Mouse (Mus musculus) intestine, embryonic 14.5 days (tissue): ENCODE results near the gene Ssxa1. TPM values are rescaled to one million over a fixed set of nuclear protein-coding genes. Genes with fewer than 3 reads are reported as not detected.
"Not testable (repeated sequence)": the region's sequence is repeated elsewhere in the genome, so short reads cannot be mapped to it uniquely, and the experiment has no call there.

Experiments used
- ATAC-seq: fragments of 200-750 bp; cut with Nextera tagmentation; replicated peaks from 2 replicates; pipeline ENCODE4 v1.8.0; 2017; ENCODE audit warnings: low read depth, moderate number of reproducible peaks, moderate TSS enrichment, moderate library complexity; ENCODE audit not compliant: low FRiP score, low TSS enrichment
- DNase-seq: peaks from one replicate; pipeline ENCODE4 v3.0.0-alpha.2; 2018; ENCODE audit warnings: low spot score
- H3K27ac ChIP-seq: fragments of 300-500 bp; sonication (generic); 2 replicates; pipeline ENCODE4 v1.5.1; 2014; ENCODE audit warnings: low read depth, mild to moderate bottlenecking, control low read depth
- H3K27me3 ChIP-seq: fragments of 300-500 bp; sonication (generic); replicated peaks from 2 replicates; pipeline ENCODE4 v1.6.1; 2014; ENCODE audit warnings: low read length, control low read depth; ENCODE audit not compliant: control insufficient read depth, insufficient read depth
- H3K36me3 ChIP-seq: fragments of 300-500 bp; sonication (generic); 2 replicates; pipeline ENCODE4 v1.6.1; 2014; ENCODE audit warnings: low read length, control low read depth; ENCODE audit not compliant: control insufficient read depth, insufficient read depth
- H3K4me1 ChIP-seq: fragments of 300-500 bp; sonication (generic); replicated peaks from 2 replicates; pipeline ENCODE4 v1.6.1; 2014; ENCODE audit warnings: low read length, control low read depth, mixed read lengths; ENCODE audit not compliant: control insufficient read depth, insufficient read depth
- H3K4me2 ChIP-seq: fragments of 300-500 bp; sonication (generic); 2 replicates; pipeline ENCODE4 v1.6.1; 2014; ENCODE audit warnings: low read length
- H3K4me3 ChIP-seq: fragments of 300-500 bp; sonication (generic); 2 replicates; pipeline ENCODE4 v1.5.1; 2014; ENCODE audit warnings: low read depth, low read length, control low read depth, mixed read lengths
- H3K9ac ChIP-seq: fragments of 300-500 bp; sonication (generic); 2 replicates; pipeline ENCODE4 v1.6.1; 2014; ENCODE audit warnings: mild to moderate bottlenecking, low read length
- H3K9me3 ChIP-seq: fragments of 300-500 bp; sonication (generic); 2 replicates; pipeline ENCODE4 v1.6.1; 2016; ENCODE audit warnings: low read length, control low read depth; ENCODE audit not compliant: control insufficient read depth
- WGBS: fragments of 180-500 bp; shearing (Covaris S2); extraction: QIAGEN DNeasy Blood & Tissue Kit; methylation state at CpG from one replicate; pipeline ENCODE4 v1.1.7; 2014; 5-methylcytosine and 5-hydroxymethylcytosine counted together
- polyA plus RNA-seq: library from polyadenylated mRNA; unstranded; fragments of >200 nt; fragmentation: Nextera tagmentation; extraction: Ambion mirVana; gene quantifications from 2 replicates; pipeline ENCODE4 v1.2.1, GENCODE M21; 2014

The Ssxa1 gene
- polyA plus RNA-seq, result not detected in 2 replicates

DNA sequence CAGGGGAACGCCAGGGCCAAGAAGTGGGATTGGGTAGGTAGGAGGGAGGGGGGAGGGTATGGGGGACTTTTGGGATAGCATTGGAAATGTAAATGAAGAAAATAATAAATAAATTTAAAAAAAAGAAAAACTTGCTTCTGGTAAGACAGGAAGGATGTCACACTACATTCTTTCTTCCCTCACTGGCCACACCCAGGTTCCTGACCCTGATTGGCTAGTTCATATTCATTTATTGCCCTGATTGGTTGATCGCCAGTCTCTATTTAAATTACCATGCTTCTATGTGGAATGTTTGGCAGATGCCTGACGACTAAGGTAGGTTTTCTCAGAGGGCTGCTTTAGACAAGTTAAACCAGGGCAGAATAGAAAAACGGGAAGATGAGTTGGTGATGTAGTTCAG is at the start of gene Ssxa1:
Gene Ssxa1 (plus strand): TSS at position 301 of the 400 bp plus-strand sequence.
- Histone ChIP-seq H3K4me1 (no peaks in the 10 kb centered on the region), H3K36me3 (no peaks in the 10 kb centered on the region), H3K27ac (no peak within 1 kb of the TSS), H3K9me3 (no peaks in the 10 kb centered on the region), H3K4me3 (no peak within 1 kb of the TSS), H3K4me2 (no peak within 1 kb of the TSS), H3K9ac (no peak within 1 kb of the TSS), H3K27me3 (no peaks in the 10 kb centered on the region)
- no peak for DNase-seq
- ATAC-seq, result no peak
- WGBS, result 78% methylated on average over 4 of the region's 4 CpGs

- DNase-seq (no peak), ATAC-seq (no peak)
- H3K4me3 ChIP-seq, result no peak within 1 kb of the TSS
- H3K27ac ChIP-seq, result no peak within 1 kb of the TSS
- H3K9me3 ChIP-seq, result no peaks in the 10 kb centered on the region
- H3K9ac ChIP-seq, result no peak within 1 kb of the TSS
- no peaks in the 10 kb centered on the region for H3K36me3 ChIP-seq
- no peaks in the 10 kb centered on the region for H3K4me1 ChIP-seq
- H3K27me3 ChIP-seq, result no peaks in the 10 kb centered on the region
- H3K4me2 ChIP-seq, result no peak within 1 kb of the TSS
Observed at GRCm38 (mm10) chrX:21068106-21068505, 47.5 kb upstream of the Ssxa1 start, which contains the start of gene Spaca5. TSS of gene Spaca5 (plus strand) at chrX:21068406.

DNA sequence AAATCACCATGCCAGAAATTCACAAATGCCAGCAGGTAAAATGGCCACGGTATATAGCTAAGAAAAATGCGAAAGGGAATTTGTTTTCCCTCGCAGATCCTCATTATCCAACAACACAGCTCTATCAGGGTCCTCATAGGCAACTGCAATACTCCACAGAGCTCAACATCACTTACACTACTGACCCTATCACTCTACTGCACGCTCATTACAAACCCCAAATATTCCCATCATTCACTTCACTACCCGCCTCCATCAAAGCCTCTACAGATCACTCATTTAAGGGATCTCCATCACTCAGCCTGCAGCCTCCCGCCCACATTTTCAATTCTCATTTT is 27.0 kb upstream of the Ssxa1 start:
- Histone ChIP-seq H3K36me3 (no peaks in the 10 kb centered on the region), H3K27ac (no peak overlapping the region), H3K4me3 (peak overlapping the region; percentile 47), H3K4me1 (no peaks in the 10 kb centered on the region), H3K27me3 (no peaks in the 10 kb centered on the region), H3K4me2 (peak overlapping the region; percentile 48), H3K9me3 (0 out of 2 replicates have a peak, but pooled peaks cover 3% of the 10 kb centered on the region), H3K9ac (no peak overlapping the region; the same call in 1 of the 2 replicates)
- WGBS, result 28% methylated on average over 6 of the region's 6 CpGs
- peak; percentile 44 for DNase-seq
- ATAC-seq, result no peak

DNA sequence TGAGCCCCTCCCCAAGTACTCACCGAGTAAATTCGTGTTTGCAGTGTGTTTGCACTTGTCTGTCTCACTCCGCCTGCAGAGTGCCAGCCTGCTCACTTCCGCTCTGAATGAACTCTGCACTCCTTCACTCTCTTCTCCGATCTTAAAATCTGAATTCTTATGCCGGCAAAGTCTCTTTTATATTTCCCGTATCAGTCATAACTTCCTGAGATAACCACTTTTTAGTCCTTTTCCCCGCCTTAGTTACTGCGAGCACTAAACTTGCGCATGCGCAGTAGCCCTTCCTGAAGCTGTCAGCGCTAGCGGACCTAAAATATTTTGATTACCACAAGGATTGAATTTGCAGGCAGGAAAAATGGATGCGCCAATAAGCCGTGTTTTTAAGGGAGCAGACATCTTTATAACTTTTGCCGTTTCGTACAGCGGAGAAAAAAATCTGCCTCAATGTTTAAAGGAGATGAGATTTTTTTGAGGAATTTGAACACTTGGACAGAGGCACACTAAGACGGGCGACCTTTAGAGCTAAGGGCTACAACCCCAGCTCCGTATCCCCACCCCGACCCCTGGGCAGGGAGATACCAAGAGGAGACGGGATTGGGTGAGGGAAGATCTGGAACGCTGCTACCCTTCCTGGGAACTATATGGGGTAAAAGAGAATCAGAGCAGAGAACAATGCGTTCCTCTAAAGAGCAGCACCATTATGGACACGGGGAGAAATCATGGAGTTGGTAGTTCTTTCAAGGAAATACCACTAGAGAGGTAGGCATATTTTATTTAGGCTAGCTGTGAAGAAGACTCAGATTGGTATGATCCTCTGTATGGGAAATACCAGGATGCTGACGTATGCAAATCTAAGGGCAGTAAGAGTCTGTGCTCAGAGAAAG is 26.4 kb upstream of the Ssxa1 start, which contains the start of gene Zfp300:
Gene Zfp300 (minus strand): TSS at position 545 of the 884 bp plus-strand sequence.
- ATAC-seq (peak; percentile 71; the same call in 1 of the 2 replicates), DNase-seq (peak; percentile 65)
- Histone ChIP-seq H3K9ac (peak within 1 kb of the TSS; percentile 37; the same call in 1 of the 2 replicates), H3K27ac (peak within 1 kb of the TSS; percentile 74), H3K4me3 (peak within 1 kb of the TSS; percentile 47), H3K4me1 (no peaks in the 10 kb centered on the region), H3K4me2 (peak within 1 kb of the TSS; percentile 48), H3K36me3 (no peaks in the 10 kb centered on the region), H3K9me3 (no peaks in the 10 kb centered on the region), H3K27me3 (no peaks in the 10 kb centered on the region)
- 18% methylated on average over 27 of the region's 27 CpGs for WGBS

DNA sequence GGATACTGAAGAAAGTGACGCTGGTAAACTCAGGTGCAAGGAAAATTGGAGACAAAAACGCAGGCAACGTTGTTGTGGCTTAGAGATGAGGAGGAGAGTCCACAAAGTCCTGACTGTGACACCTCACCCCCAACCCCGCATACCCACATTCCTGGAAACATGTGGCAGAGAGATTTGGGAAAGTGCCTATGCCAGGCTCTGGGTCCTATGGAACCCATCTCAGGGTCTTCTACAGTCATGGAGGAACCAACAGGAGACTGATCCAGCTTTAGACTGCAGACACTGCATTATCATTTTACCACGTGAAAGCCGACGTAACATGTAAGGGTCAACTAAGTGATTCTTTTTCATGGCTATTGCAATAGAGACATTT is 25.8 kb upstream of the Ssxa1 start:
- 47% methylated on average over 7 of the region's 7 CpGs for WGBS
- ATAC-seq, result no peak; the same call in 1 of the 2 replicates

DNA sequence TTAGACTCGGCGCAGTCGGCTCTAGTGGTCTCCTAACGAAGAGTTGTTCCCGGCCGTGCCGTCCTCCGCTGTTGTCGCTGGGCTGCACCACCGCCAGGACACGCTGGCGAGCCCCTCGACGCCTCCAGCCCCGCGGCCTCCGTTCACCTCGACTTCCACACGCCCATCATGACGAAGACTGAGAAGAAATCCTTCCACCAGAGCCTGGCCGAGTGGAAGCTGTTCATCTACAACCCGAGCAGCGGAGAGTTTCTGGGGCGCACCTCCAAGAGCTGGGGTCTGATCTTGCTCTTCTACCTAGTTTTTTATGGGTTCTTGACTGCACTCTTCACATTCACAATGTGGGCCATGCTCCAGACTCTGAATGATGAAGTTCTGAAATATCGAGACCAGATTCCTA is 31.1 kb downstream of the Ssxa1 start:
- DNase-seq, H3K36me3 ChIP-seq, H3K27ac ChIP-seq, H3K9ac ChIP-seq, H3K4me1 ChIP-seq, ATAC-seq, H3K9me3 ChIP-seq, H3K4me3 ChIP-seq, H3K27me3 ChIP-seq, H3K4me2 ChIP-seq: not testable (repeated sequence)
- 94% methylated on average over 21 of the region's 25 CpGs for WGBS

More for the DNA sequence above, 25.8 kb upstream of the Ssxa1 start:
- peak overlapping the region; percentile 37; the same call in 1 of the 2 replicates for H3K9ac ChIP-seq
- H3K4me1 ChIP-seq, result no peaks in the 10 kb centered on the region
- H3K4me3 ChIP-seq, result peak overlapping the region; percentile 47
- peak overlapping the region; percentile 48 for H3K4me2 ChIP-seq
- H3K36me3 ChIP-seq, result no peaks in the 10 kb centered on the region
- peak; percentile 47 for DNase-seq
- H3K9me3 ChIP-seq, result no peaks in the 10 kb centered on the region
- H3K27me3 ChIP-seq, result no peaks in the 10 kb centered on the region
- H3K27ac ChIP-seq, result peak overlapping the region; percentile 74; the same call in 1 of the 2 replicates

Other genes with a start within 250 kb of the Ssxa1 start
- 29.9 and 34.9 TPM in 2 replicates for gene Timp1, start 245.7 kb upstream of the Ssxa1 start, polyA plus RNA-seq
- gene Syn1, start 194.8 kb upstream of the Ssxa1 start, polyA plus RNA-seq, result 2.0 and 2.7 TPM in 2 replicates
- 4.2 and 6.0 TPM in 2 replicates for gene Cfp, start 184.3 kb upstream of the Ssxa1 start, polyA plus RNA-seq
- 6.2 and 7.2 TPM in 2 replicates for gene Elk1, start 165.2 kb upstream of the Ssxa1 start, polyA plus RNA-seq
- 53.9 and 56.7 TPM in 2 replicates for gene Uxt, start 153.8 kb upstream of the Ssxa1 start, polyA plus RNA-seq
- 5.6 and 7.3 TPM in 2 replicates for gene Zfp182, start 53.5 kb upstream of the Ssxa1 start, polyA plus RNA-seq
- gene Spaca5, start 47.4 kb upstream of the Ssxa1 start, polyA plus RNA-seq, result not detected in 2 replicates
- 1.5 and 1.7 TPM in 2 replicates for gene Zfp300, start 26.3 kb upstream of the Ssxa1 start, polyA plus RNA-seq
- not detected in 2 replicates for gene Gm21876, start 59.8 kb downstream of the Ssxa1 start, polyA plus RNA-seq